Mouse (Mus musculus): ENCODE results near the gene Son.

DNA sequence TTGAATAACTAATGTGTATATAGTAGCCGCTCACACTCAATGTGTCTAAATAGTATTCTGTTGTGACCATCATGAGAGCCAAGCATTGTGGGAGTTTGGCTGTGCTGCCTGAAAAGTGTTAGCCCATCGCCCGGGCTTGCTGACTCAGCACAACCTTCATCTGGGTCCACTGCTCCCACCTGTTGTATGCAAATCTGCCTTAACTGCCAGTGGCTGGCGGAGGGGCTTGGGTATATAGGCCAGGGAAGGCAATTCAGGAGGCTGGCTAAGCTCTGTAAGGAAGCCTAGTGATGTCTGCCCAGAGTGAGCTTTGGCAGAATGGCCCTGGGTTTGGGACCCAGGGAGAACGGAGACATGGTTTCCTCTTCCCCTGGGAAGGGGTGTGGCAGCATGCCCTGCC is 27.1 kb upstream of the Son start:
- TF ChIP-seq CTCF (IDR thresholded peaks at IDR 0.05; ENCODE audit: low read depth, low read length) (no peak), POLR2A (IDR thresholded peaks at IDR 0.05; ENCODE audit: extremely low read depth, insufficient read depth, low read length) (no peak)

All from liver, adult 2 months (tissue).